Mouse (Mus musculus): ENCODE measurements around the gene As3mt.

- TF ChIP-seq MYOD1 (IDR thresholded peaks at IDR 0.05; ENCODE audit: control insufficient read depth, insufficient read length, low read depth) (no peak), MYOG (IDR thresholded peaks at IDR 0.05; ENCODE audit: control insufficient read depth, extremely low read depth, insufficient read length) (no peak), CTCF (IDR thresholded peaks at IDR 0.05; ENCODE audit: control insufficient read depth, insufficient read depth, insufficient read length) (no peak)
These were observed 82.5 kb downstream of the As3mt start for GRCm38 (mm10) chr19:46789782-46790181.
